Mouse (Mus musculus) frontal cortex, adult (tissue): ENCODE data around the gene Agbl4.
A peak's percentile ranks its signal among the peaks of the same experiment; 100 is the strongest.

Experiments used
- ATAC-seq: cut with Nextera tagmentation; 2 replicates; pipeline ENCODE4 v1.9.2; 2017; ENCODE audit warnings: mild to moderate bottlenecking, moderate library complexity, mixed read lengths; ENCODE audit not compliant: low TSS enrichment

Gene Agbl4

GRCm38 (mm10) chr4:111447918-111448317 is 1050.5 kb downstream of the Agbl4 start:
- ATAC-seq, result no peak

GRCm38 (mm10) chr4:111448586-111448985 is 1051.1 kb downstream of the Agbl4 start:
- ATAC-seq, result no peak

- peak; percentile 53 for ATAC-seq
Observed at GRCm38 (mm10) chr4:111449442-111450199, 1052.2 kb downstream of the Agbl4 start.

- no peak for ATAC-seq
Observed at GRCm38 (mm10) chr4:111451283-111451918, 1053.9 kb downstream of the Agbl4 start.

- ATAC-seq, result no peak
Observed at GRCm38 (mm10) chr4:111452192-111452591, 1054.7 kb downstream of the Agbl4 start.

GRCm38 (mm10) chr4:111453275-111453674 is 1055.8 kb downstream of the Agbl4 start:
- no peak for ATAC-seq

GRCm38 (mm10) chr4:111455621-111456020 is 1058.2 kb downstream of the Agbl4 start:
- no peak for ATAC-seq

- no peak for ATAC-seq
Observed at GRCm38 (mm10) chr4:111457568-111457967, 1060.1 kb downstream of the Agbl4 start.

- ATAC-seq, result peak; percentile 62
Observed at GRCm38 (mm10) chr4:111467293-111467773, 1069.9 kb downstream of the Agbl4 start.

- ATAC-seq, result no peak
Observed at GRCm38 (mm10) chr4:111467796-111468195, 1070.3 kb downstream of the Agbl4 start.

- ATAC-seq, result no peak
Observed at GRCm38 (mm10) chr4:111469847-111470246, 1072.4 kb downstream of the Agbl4 start.

GRCm38 (mm10) chr4:111471726-111472125 is 1074.3 kb downstream of the Agbl4 start:
- ATAC-seq, result no peak

GRCm38 (mm10) chr4:111472511-111472910 is 1075.0 kb downstream of the Agbl4 start:
- ATAC-seq, result no peak

- ATAC-seq, result no peak
Observed at GRCm38 (mm10) chr4:111473014-111473413, 1075.6 kb downstream of the Agbl4 start.

- ATAC-seq, result no peak
Observed at GRCm38 (mm10) chr4:111475374-111475971, 1078.0 kb downstream of the Agbl4 start.

GRCm38 (mm10) chr4:111477507-111477906 is 1080.0 kb downstream of the Agbl4 start:
- no peak for ATAC-seq

GRCm38 (mm10) chr4:111483499-111483898 is 1086.0 kb downstream of the Agbl4 start:
- no peak for ATAC-seq

GRCm38 (mm10) chr4:111485189-111485588 is 1087.7 kb downstream of the Agbl4 start:
- ATAC-seq, result no peak

- ATAC-seq, result no peak
Observed at GRCm38 (mm10) chr4:111486187-111486586, 1088.7 kb downstream of the Agbl4 start.

GRCm38 (mm10) chr4:111487233-111487843 is 1089.9 kb downstream of the Agbl4 start:
- ATAC-seq, result no peak

- ATAC-seq, result no peak
Observed at GRCm38 (mm10) chr4:111493750-111494404, 1096.4 kb downstream of the Agbl4 start.

GRCm38 (mm10) chr4:111495949-111496348 is 1098.5 kb downstream of the Agbl4 start:
- peak; percentile 62 for ATAC-seq
